10 mouse cellular contexts compared by ENCODE assay signal in genomic region chr3:28638957-28639356, GRCm38 (mm10). TPM values are rescaled to one million over a fixed set of nuclear protein-coding genes. Genes with fewer than 3 reads are reported as not detected.
DNase-seq lines count a peak whose midpoint lies in the region; ATAC-seq and TF ChIP-seq lines count a peak whose summit lies in the region.
"Had no signal": no experiment of that assay in that cellular context is flagged by ENCODE, and none has a peak within 500 bp of the region (broad histone marks: within the 10 kb centered on the region; RNA-seq: fewer than 3 reads in every experiment).

No protein-coding gene starts in this region.

- no peak overlapping the region for H3K4me2 ChIP-seq in embryonic facial prominence, embryonic 14.5 days (ENCODE audit: low read depth, low read length)
- no peak overlapping the region for H3K4me2 ChIP-seq in intestine, postnatal 0 days (replicated peaks; ENCODE audit: low read depth)
- no peak overlapping the region for H3K4me2 ChIP-seq in hindbrain, embryonic 12.5 days (replicated peaks)

- WGBS in heart, embryonic 10.5 days, result 84% methylated on average over 2 of the region's 2 CpGs
- 64% methylated on average over 2 of the region's 2 CpGs for WGBS in embryonic facial prominence, embryonic 14.5 days
- WGBS in intestine, postnatal 0 days, result 79% methylated on average over 2 of the region's 2 CpGs
- 93% methylated on average over 2 of the region's 2 CpGs for WGBS in hindbrain, embryonic 12.5 days

- no peaks in the 10 kb centered on the region for H3K36me3 ChIP-seq in heart, embryonic 10.5 days
- H3K36me3 ChIP-seq in embryonic facial prominence, embryonic 14.5 days (ENCODE audit: control insufficient read depth, insufficient read depth, low read length), result no peaks in the 10 kb centered on the region
- peaks cover 3% of the 10 kb centered on the region; the same call in 1 of the 2 replicates for H3K36me3 ChIP-seq in intestine, postnatal 0 days (ENCODE audit: control insufficient read depth, insufficient read depth)
- H3K36me3 ChIP-seq in hindbrain, embryonic 12.5 days, result peaks cover 11% of the 10 kb centered on the region; the same call in 1 of the 2 replicates

- no peak overlapping the region for H3K4me3 ChIP-seq in heart, embryonic 10.5 days
- H3K4me3 ChIP-seq in embryonic facial prominence, embryonic 14.5 days (ENCODE audit: low read depth, low read length), result no peak overlapping the region
- H3K4me3 ChIP-seq in intestine, postnatal 0 days (ENCODE audit: low read depth, low read length), result no peak overlapping the region
- no peak overlapping the region for H3K4me3 ChIP-seq in hindbrain, embryonic 12.5 days

- no peak overlapping the region for H3K27ac ChIP-seq in heart, embryonic 10.5 days
- peak overlapping the region; percentile 6; the same call in 1 of the 2 replicates for H3K27ac ChIP-seq in embryonic facial prominence, embryonic 14.5 days (replicated peaks; ENCODE audit: low read depth, low read length)
- no peak overlapping the region for H3K27ac ChIP-seq in intestine, postnatal 0 days (ENCODE audit: low read depth, low read length)
- no peak overlapping the region for H3K27ac ChIP-seq in hindbrain, embryonic 12.5 days

- TF ChIP-seq CTCF in intestine, postnatal 0 days (IDR thresholded peaks at IDR 0.05; ENCODE audit: low read depth), result no peak

- DNase-seq in heart, adult 8-10 months (ENCODE audit: low spot score), result peak; percentile 57
- no peak for DNase-seq in heart, embryonic 10.5 days (ENCODE audit: low spot score)
- DNase-seq in MN1 (ENCODE audit: low spot score), result peak; percentile 50
- DNase-seq in embryonic facial prominence, embryonic 14.5 days (ENCODE audit: low spot score), result peak; percentile 90
- peak; percentile 61 to 67 for DNase-seq in left cerebral cortex, adult 18-20 months (ENCODE audit: low spot score in 2 of 2)
- DNase-seq in retina, embryonic 14.5 days (ENCODE audit: low spot score), result no peak

- no peaks in the 10 kb centered on the region; the same call in 1 of the 2 replicates for H3K4me1 ChIP-seq in heart, embryonic 10.5 days
- no peaks in the 10 kb centered on the region for H3K4me1 ChIP-seq in embryonic facial prominence, embryonic 14.5 days (ENCODE audit: control insufficient read depth, insufficient read depth, low read length)
- no peaks in the 10 kb centered on the region for H3K4me1 ChIP-seq in intestine, postnatal 0 days (replicated peaks; ENCODE audit: control insufficient read depth, insufficient read depth, low read length)
- H3K4me1 ChIP-seq in hindbrain, embryonic 12.5 days, result no peaks in the 10 kb centered on the region

- no peak overlapping the region for H3K9ac ChIP-seq in embryonic facial prominence, embryonic 14.5 days (ENCODE audit: low read depth, low read length)
- no peak overlapping the region for H3K9ac ChIP-seq in intestine, postnatal 0 days (ENCODE audit: low read depth, low read length)
- H3K9ac ChIP-seq in hindbrain, embryonic 12.5 days, result no peak overlapping the region

- no peak for ATAC-seq in embryonic facial prominence, embryonic 14.5 days (ENCODE audit: low read depth)
- no peak for ATAC-seq in intestine, postnatal 0 days
- no peak for ATAC-seq in hindbrain, embryonic 12.5 days (ENCODE audit: low FRiP score)

- no peaks in the 10 kb centered on the region for H3K9me3 ChIP-seq in heart, embryonic 10.5 days
- H3K9me3 ChIP-seq in embryonic facial prominence, embryonic 14.5 days (ENCODE audit: control insufficient read depth, low read length), result no peaks in the 10 kb centered on the region
- H3K9me3 ChIP-seq in intestine, postnatal 0 days (ENCODE audit: control insufficient read depth), result no peaks in the 10 kb centered on the region
- H3K9me3 ChIP-seq in hindbrain, embryonic 12.5 days (replicated peaks), result no peaks in the 10 kb centered on the region

- no peaks in the 10 kb centered on the region for H3K27me3 ChIP-seq in heart, embryonic 10.5 days (ENCODE audit: insufficient read depth, poor library complexity, severe bottlenecking)
- H3K27me3 ChIP-seq in embryonic facial prominence, embryonic 14.5 days (replicated peaks; ENCODE audit: control insufficient read depth, insufficient read depth, low read length), result no peaks in the 10 kb centered on the region
- no peaks in the 10 kb centered on the region for H3K27me3 ChIP-seq in intestine, postnatal 0 days (replicated peaks; ENCODE audit: control insufficient read depth, insufficient read depth, low read length)
- H3K27me3 ChIP-seq in hindbrain, embryonic 12.5 days, result no peaks in the 10 kb centered on the region

RNA-seq across cellular contexts. Expression of gene Slc2a2, which starts 58.7 kb away (rescaled TPM):
- under 1 TPM in 3 of 4 experiments, not detected in 1; 0.06 to 0.26 (median 0.16) TPM for total RNA-seq in heart, adult 8-10 months (2022)
- polyA plus RNA-seq in heart, embryonic 10.5 days (2016; fragmentation: Nextera tagmentation; extraction: Ambion mirVana), result 0.11 and 3.1 TPM in 2 replicates
- polyA plus RNA-seq in embryonic facial prominence, embryonic 14.5 days (2014; fragmentation: Nextera tagmentation; extraction: Ambion mirVana), result 0.12 TPM in 1 of 2 replicates, not detected in the other
- total RNA-seq in left cerebral cortex, adult 18-20 months (2021), result not detected
- 106 TPM in 2 replicates for polyA plus RNA-seq in intestine, postnatal 0 days (2015; fragmentation: Nextera tagmentation; extraction: Ambion mirVana)
- polyA plus RNA-seq in hindbrain, embryonic 12.5 days (2016; fragmentation: Nextera tagmentation; extraction: Ambion mirVana), result 0.31 TPM in 1 of 2 replicates, not detected in the other
- total RNA-seq: common myeloid progenitor, adult 5-6 weeks had no signal
- polyA plus RNA-seq: limb, embryonic 11.5 days had no signal

Comparison
In these comparisons a context has a peak if more than half of its experiments do, and no peak if none do; other contexts are left out.
1. DNase-seq: peak in heart, adult 8-10 months (single experiment), MN1 (single experiment), embryonic facial prominence, embryonic 14.5 days (single experiment) and left cerebral cortex, adult 18-20 months (2 of 2); none in heart, embryonic 10.5 days (single experiment) and retina, embryonic 14.5 days (single experiment).
2. RNA of gene Slc2a2, which starts 58.7 kb away (polyA plus RNA-seq): 106 TPM in intestine, postnatal 0 days; 0.11 to 3.1 TPM in heart, embryonic 10.5 days, 0.31 TPM in hindbrain, embryonic 12.5 days and 0.12 TPM in embryonic facial prominence, embryonic 14.5 days; every median in the first group is over 10 times any median in the second.